Comparison of ENCODE assay signal across 34 mouse cellular contexts in the genomic region with DNA sequence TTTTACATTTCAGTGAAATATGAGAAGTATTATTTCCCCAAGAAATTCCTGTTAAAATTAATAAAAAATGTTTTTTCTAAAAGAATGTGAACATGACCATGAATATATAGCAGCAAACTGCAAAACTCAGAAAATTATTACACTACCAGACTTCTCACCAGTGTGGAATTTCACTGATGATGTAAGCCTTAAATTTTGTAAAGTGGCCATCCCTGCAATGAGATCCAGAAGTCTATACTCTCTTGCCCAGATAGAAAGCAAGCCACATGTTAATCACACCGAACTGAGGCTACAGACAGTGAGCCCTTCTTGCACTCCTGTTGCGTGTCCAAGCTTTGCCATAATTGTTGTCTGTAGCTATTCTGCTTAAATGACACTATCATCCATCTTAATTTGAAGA.
"Had no signal": no experiment of that assay in that cellular context is flagged by ENCODE, and none has a peak within 500 bp of the region (broad histone marks: within the 10 kb centered on the region; RNA-seq: fewer than 3 reads in every experiment).

No protein-coding gene starts in this region.

- H3K27me3 ChIP-seq: heart, embryonic 12.5 days; heart, embryonic 13.5 days; heart, embryonic 15.5 days; hindbrain, embryonic 12.5 days; hindbrain, embryonic 13.5 days; hindbrain, embryonic 15.5 days; intestine, embryonic 15.5 days; kidney, embryonic 15.5 days had no signal

- H3K4me3 ChIP-seq: heart, embryonic 10.5 days; heart, embryonic 12.5 days; heart, embryonic 13.5 days; heart, embryonic 15.5 days; hindbrain, embryonic 10.5 days; hindbrain, embryonic 12.5 days; hindbrain, embryonic 13.5 days; hindbrain, embryonic 15.5 days; intestine, embryonic 15.5 days; kidney, embryonic 15.5 days; layer of hippocampus, adult 2 months had no signal

- H3K4me1 ChIP-seq: hindbrain, embryonic 10.5 days; hindbrain, embryonic 12.5 days; hindbrain, embryonic 13.5 days; hindbrain, embryonic 15.5 days; intestine, embryonic 15.5 days; kidney, embryonic 15.5 days had no signal

- DNase-seq: heart, postnatal 10 days; heart, postnatal 14 days; heart, postnatal 36 days; heart, postnatal 4 days; kidney, adult 11 months; kidney, adult 18-20 months; kidney, adult 2 months; kidney, adult 8-10 months; kidney, adult 9 months; kidney, postnatal 10 days; kidney, postnatal 14 days; kidney, postnatal 25 days; kidney, postnatal 36 days; kidney, postnatal 4 days; layer of hippocampus, adult 9-11 months; layer of hippocampus, postnatal 36 days had no signal

- H3K4me2 ChIP-seq: heart, embryonic 11.5 days; heart, embryonic 12.5 days; heart, embryonic 13.5 days; heart, embryonic 15.5 days; hindbrain, embryonic 12.5 days; hindbrain, embryonic 13.5 days; hindbrain, embryonic 14.5 days; hindbrain, embryonic 15.5 days; intestine, embryonic 15.5 days; kidney, embryonic 15.5 days had no signal

- H3K9ac ChIP-seq: heart, embryonic 12.5 days; heart, embryonic 13.5 days; heart, embryonic 15.5 days; hindbrain, embryonic 12.5 days; hindbrain, embryonic 13.5 days; hindbrain, embryonic 14.5 days; hindbrain, embryonic 15.5 days; intestine, embryonic 15.5 days; kidney, embryonic 15.5 days had no signal

- ATAC-seq: hindbrain, embryonic 16.5 days; hindbrain, postnatal 0 days; inflammation-experienced regulatory T-cells, adult 6 months; intestine, embryonic 15.5 days; intestine, postnatal 0 days had no signal

- H3K9me3 ChIP-seq: heart, embryonic 10.5 days; heart, embryonic 12.5 days; heart, embryonic 13.5 days; heart, embryonic 15.5 days; hindbrain, embryonic 10.5 days; hindbrain, embryonic 12.5 days; hindbrain, embryonic 13.5 days; hindbrain, embryonic 15.5 days; intestine, embryonic 15.5 days; kidney, embryonic 15.5 days had no signal

- H3K27ac ChIP-seq: heart, embryonic 10.5 days; heart, embryonic 13.5 days; heart, embryonic 15.5 days; hindbrain, embryonic 10.5 days; hindbrain, embryonic 12.5 days; hindbrain, embryonic 13.5 days; hindbrain, embryonic 14.5 days; hindbrain, embryonic 15.5 days; hindbrain, postnatal 0 days; intestine, embryonic 15.5 days; kidney, embryonic 15.5 days; kidney, postnatal 0 days; layer of hippocampus, adult 2 months had no signal

- H3K36me3 ChIP-seq: heart, embryonic 10.5 days; heart, embryonic 12.5 days; heart, embryonic 13.5 days; heart, embryonic 15.5 days; hindbrain, embryonic 10.5 days; hindbrain, embryonic 12.5 days; hindbrain, embryonic 13.5 days; hindbrain, embryonic 15.5 days; intestine, embryonic 15.5 days; kidney, embryonic 15.5 days had no signal
